Mouse (Mus musculus): ENCODE data around the gene Spz1. TPM values are rescaled to one million over a fixed set of nuclear protein-coding genes. Genes with fewer than 3 reads are reported as not detected.
A peak's percentile ranks its signal among the peaks of the same experiment; 100 is the strongest.

The Spz1 gene
- total RNA-seq, 1 experiment from 2014 or later, result not detected

GRCm38 (mm10) chr13:92589255-92589654, 13.3 kb upstream of the Spz1 start:
- ATAC-seq (replicated peaks in 1 of 2; ENCODE audit: insufficient read depth in 1 of 2, low FRiP score in 2 of 2, low TSS enrichment in 1 of 2, low read depth in 1 of 2, poor library complexity in 2 of 2, severe bottlenecking in 2 of 2), result no peak

GRCm38 (mm10) chr13:92588704-92589103, 12.7 kb upstream of the Spz1 start:
- ATAC-seq (replicated peaks in 1 of 2; ENCODE audit: insufficient read depth in 1 of 2, low FRiP score in 2 of 2, low TSS enrichment in 1 of 2, low read depth in 1 of 2, poor library complexity in 2 of 2, severe bottlenecking in 2 of 2), result no peak

- no peak for ATAC-seq (replicated peaks in 1 of 2; ENCODE audit: insufficient read depth in 1 of 2, low FRiP score in 2 of 2, low TSS enrichment in 1 of 2, low read depth in 1 of 2, poor library complexity in 2 of 2, severe bottlenecking in 2 of 2)
Measured at GRCm38 (mm10) chr13:92584094-92584717, 8.2 kb upstream of the Spz1 start.

GRCm38 (mm10) chr13:92580220-92581043, 4.5 kb upstream of the Spz1 start:
- peak; percentile 61 to 69; a peak in 2 of 4 replicates for ATAC-seq (replicated peaks in 1 of 2; ENCODE audit: insufficient read depth in 1 of 2, low FRiP score in 2 of 2, low TSS enrichment in 1 of 2, low read depth in 1 of 2, poor library complexity in 2 of 2, severe bottlenecking in 2 of 2)

GRCm38 (mm10) chr13:92578210-92578609, 2.2 kb upstream of the Spz1 start:
- ATAC-seq (replicated peaks in 1 of 2; ENCODE audit: insufficient read depth in 1 of 2, low FRiP score in 2 of 2, low TSS enrichment in 1 of 2, low read depth in 1 of 2, poor library complexity in 2 of 2, severe bottlenecking in 2 of 2), result no peak

GRCm38 (mm10) chr13:92576688-92577087, 716 bp upstream of the Spz1 start:
- ATAC-seq (replicated peaks in 1 of 2; ENCODE audit: insufficient read depth in 1 of 2, low FRiP score in 2 of 2, low TSS enrichment in 1 of 2, low read depth in 1 of 2, poor library complexity in 2 of 2, severe bottlenecking in 2 of 2), result peak; percentile 39 to 54; a peak in 2 of 4 replicates

GRCm38 (mm10) chr13:92559429-92559828, 16.5 kb downstream of the Spz1 start:
- ATAC-seq (replicated peaks in 1 of 2; ENCODE audit: insufficient read depth in 1 of 2, low FRiP score in 2 of 2, low TSS enrichment in 1 of 2, low read depth in 1 of 2, poor library complexity in 2 of 2, severe bottlenecking in 2 of 2), result no peak

- ATAC-seq (replicated peaks in 1 of 2; ENCODE audit: insufficient read depth in 1 of 2, low FRiP score in 2 of 2, low TSS enrichment in 1 of 2, low read depth in 1 of 2, poor library complexity in 2 of 2, severe bottlenecking in 2 of 2), result no peak
Measured at GRCm38 (mm10) chr13:92557229-92557628, 18.7 kb downstream of the Spz1 start.

GRCm38 (mm10) chr13:92556458-92557126, 19.4 kb downstream of the Spz1 start:
- no peak for ATAC-seq (replicated peaks in 1 of 2; ENCODE audit: insufficient read depth in 1 of 2, low FRiP score in 2 of 2, low TSS enrichment in 1 of 2, low read depth in 1 of 2, poor library complexity in 2 of 2, severe bottlenecking in 2 of 2)

GRCm38 (mm10) chr13:92547093-92547492, 28.9 kb downstream of the Spz1 start:
- no peak for ATAC-seq (replicated peaks in 1 of 2; ENCODE audit: insufficient read depth in 1 of 2, low FRiP score in 2 of 2, low TSS enrichment in 1 of 2, low read depth in 1 of 2, poor library complexity in 2 of 2, severe bottlenecking in 2 of 2)

GRCm38 (mm10) chr13:92540997-92541396, 35.0 kb downstream of the Spz1 start:
- no peak for ATAC-seq (replicated peaks in 1 of 2; ENCODE audit: insufficient read depth in 1 of 2, low FRiP score in 2 of 2, low TSS enrichment in 1 of 2, low read depth in 1 of 2, poor library complexity in 2 of 2, severe bottlenecking in 2 of 2)

GRCm38 (mm10) chr13:92539126-92539525, 36.8 kb downstream of the Spz1 start:
- no peak for ATAC-seq (replicated peaks in 1 of 2; ENCODE audit: insufficient read depth in 1 of 2, low FRiP score in 2 of 2, low TSS enrichment in 1 of 2, low read depth in 1 of 2, poor library complexity in 2 of 2, severe bottlenecking in 2 of 2)

- ATAC-seq (replicated peaks in 1 of 2; ENCODE audit: insufficient read depth in 1 of 2, low FRiP score in 2 of 2, low TSS enrichment in 1 of 2, low read depth in 1 of 2, poor library complexity in 2 of 2, severe bottlenecking in 2 of 2), result no peak
Measured at GRCm38 (mm10) chr13:92533801-92534200, 42.2 kb downstream of the Spz1 start.

- no peak for ATAC-seq (replicated peaks in 1 of 2; ENCODE audit: insufficient read depth in 1 of 2, low FRiP score in 2 of 2, low TSS enrichment in 1 of 2, low read depth in 1 of 2, poor library complexity in 2 of 2, severe bottlenecking in 2 of 2)
Measured at GRCm38 (mm10) chr13:92532216-92532615, 43.8 kb downstream of the Spz1 start.

- peak in 1 of 2 experiments; percentile 18; a peak in 2 of 4 replicates for ATAC-seq (replicated peaks in 1 of 2; ENCODE audit: insufficient read depth in 1 of 2, low FRiP score in 2 of 2, low TSS enrichment in 1 of 2, low read depth in 1 of 2, poor library complexity in 2 of 2, severe bottlenecking in 2 of 2)
Measured at GRCm38 (mm10) chr13:92531237-92531636, 44.7 kb downstream of the Spz1 start.

- ATAC-seq (replicated peaks in 1 of 2; ENCODE audit: insufficient read depth in 1 of 2, low FRiP score in 2 of 2, low TSS enrichment in 1 of 2, low read depth in 1 of 2, poor library complexity in 2 of 2, severe bottlenecking in 2 of 2), result peak; percentile 89 to 95
Measured at GRCm38 (mm10) chr13:92530721-92531211, 45.2 kb downstream of the Spz1 start, which contains the start of gene Zfyve16. Gene Zfyve16, minus strand, starts transcription at chr13:92530868.

GRCm38 (mm10) chr13:92529828-92530720, 45.9 kb downstream of the Spz1 start:
- no peak for ATAC-seq (replicated peaks in 1 of 2; ENCODE audit: insufficient read depth in 1 of 2, low FRiP score in 2 of 2, low TSS enrichment in 1 of 2, low read depth in 1 of 2, poor library complexity in 2 of 2, severe bottlenecking in 2 of 2)

Data from hematopoietic stem cell, adult 5-6 weeks (primary cell).